In the genomic region with DNA sequence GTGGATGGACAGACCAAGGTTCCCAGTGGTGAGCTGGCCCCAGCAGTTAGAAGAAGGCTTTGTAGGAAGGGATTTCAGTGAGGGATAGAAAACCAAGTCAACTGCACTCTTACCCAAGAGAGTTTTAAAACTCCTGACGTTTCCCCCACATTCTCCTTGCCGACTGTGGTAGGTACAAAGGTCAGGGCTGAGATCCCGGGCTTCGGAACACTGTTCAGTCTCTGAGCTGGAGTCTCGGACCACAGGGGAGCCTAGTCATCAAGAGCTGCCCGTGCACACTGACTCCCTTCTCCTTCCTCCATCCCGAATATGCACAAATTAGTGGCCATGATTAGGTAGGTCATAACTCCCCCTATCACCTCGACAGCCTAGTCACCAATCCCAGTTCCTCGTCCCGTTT, we compare ENCODE assay signal across 10 mouse cellular contexts. TPM values are rescaled to one million over a fixed set of nuclear protein-coding genes. Genes with fewer than 3 reads are reported as not detected.
A peak's percentile ranks its signal among the peaks of the same experiment; 100 is the strongest.
DNase-seq lines count a peak whose midpoint lies in the region; ATAC-seq and TF ChIP-seq lines count a peak whose summit lies in the region.
"Had no signal": no experiment of that assay in that cellular context is flagged by ENCODE, and none has a peak within 500 bp of the region (broad histone marks: within the 10 kb centered on the region; RNA-seq: fewer than 3 reads in every experiment).

No protein-coding gene starts in this region.

- TF ChIP-seq EP300 in stomach, postnatal 0 days (optimal IDR thresholded peaks at IDR 0.05), result no peak

- peak overlapping the region; percentile 88; the same call in 1 of the 2 replicates for H3K4me2 ChIP-seq in heart, embryonic 14.5 days (ENCODE audit: low read length)
- peak overlapping the region; percentile 86 for H3K4me2 ChIP-seq in neural tube, embryonic 13.5 days
- H3K4me2 ChIP-seq in stomach, postnatal 0 days (replicated peaks; ENCODE audit: low read depth), result peak overlapping the region; percentile 18; the same call in 1 of the 2 replicates

- H3K4me1 ChIP-seq in heart, embryonic 14.5 days (ENCODE audit: control insufficient read depth in 2 of 2, insufficient read depth in 2 of 2, low read length in 2 of 2), result peaks cover 4 to 11% of the 10 kb centered on the region in 2 experiments
- H3K4me1 ChIP-seq in neural tube, embryonic 13.5 days (replicated peaks), result peaks cover 19% of the 10 kb centered on the region; the same call in 1 of the 2 replicates
- peaks cover 3% of the 10 kb centered on the region; the same call in 1 of the 2 replicates for H3K4me1 ChIP-seq in stomach, postnatal 0 days (replicated peaks; ENCODE audit: control insufficient read depth, insufficient read depth)

- WGBS in heart, embryonic 14.5 days, result 84% methylated on average over 10 of the region's 10 CpGs
- WGBS in neural tube, embryonic 13.5 days, result 73% methylated on average over 10 of the region's 10 CpGs
- WGBS in stomach, postnatal 0 days, result 66% methylated on average over 10 of the region's 10 CpGs

- no peak for ATAC-seq in heart, embryonic 14.5 days (ENCODE audit: insufficient number of reproducible peaks, insufficient read depth, low FRiP score, low read depth)
- ATAC-seq in neural tube, embryonic 13.5 days (ENCODE audit: low read depth), result no peak
- ATAC-seq in stomach, postnatal 0 days (ENCODE audit: low FRiP score, low TSS enrichment), result no peak
- no peak for ATAC-seq in frontal cortex, adult (ENCODE audit: low TSS enrichment)

- TF ChIP-seq CTCF in stomach, postnatal 0 days (IDR thresholded peaks at IDR 0.05; ENCODE audit: low read depth), result no peak

- H3K27me3 ChIP-seq in heart, embryonic 14.5 days (ENCODE audit: control insufficient read depth, insufficient read depth, low read length), result peaks cover 6% of the 10 kb centered on the region; the same call in 1 of the 2 replicates
- H3K27me3 ChIP-seq in neural tube, embryonic 13.5 days, result peaks cover 16% of the 10 kb centered on the region
- no peaks in the 10 kb centered on the region for H3K27me3 ChIP-seq in stomach, postnatal 0 days (ENCODE audit: control insufficient read depth, insufficient read depth, low read length)

- DNase-seq in heart, postnatal 4 days, result no peak
- no peak for DNase-seq in neural tube, embryonic 10.5 days (ENCODE audit: extremely low spot score, low spot score)
- peak; percentile 70 for DNase-seq in kidney, postnatal 14 days
- no peak for DNase-seq in stomach, postnatal 0 days (ENCODE audit: low spot score)
- no peak for DNase-seq in adrenal gland, adult 8-10 months
- DNase-seq: lung, adult 18-20 months had no signal

- H3K36me3 ChIP-seq in heart, embryonic 14.5 days (ENCODE audit: control insufficient read depth, insufficient read depth, low read length), result no peaks in the 10 kb centered on the region
- no peaks in the 10 kb centered on the region for H3K36me3 ChIP-seq in neural tube, embryonic 13.5 days
- no peaks in the 10 kb centered on the region for H3K36me3 ChIP-seq in stomach, postnatal 0 days (ENCODE audit: control insufficient read depth, insufficient read depth, low read length)
- H3K36me3 ChIP-seq: embryonic facial prominence, embryonic 15.5 days had no signal

- H3K9me3 ChIP-seq in heart, embryonic 14.5 days (ENCODE audit: control insufficient read depth, low read length), result no peaks in the 10 kb centered on the region
- no peaks in the 10 kb centered on the region for H3K9me3 ChIP-seq in neural tube, embryonic 13.5 days
- H3K9me3 ChIP-seq in stomach, postnatal 0 days (ENCODE audit: control insufficient read depth, low read length), result no peaks in the 10 kb centered on the region
- H3K9me3 ChIP-seq: embryonic facial prominence, embryonic 15.5 days had no signal

- H3K4me3 ChIP-seq in heart, embryonic 14.5 days (ENCODE audit: control insufficient read depth in 1 of 2, insufficient read depth in 1 of 2, low read depth in 1 of 2, low read length in 2 of 2), result no peak overlapping the region
- peak overlapping the region; percentile 59; the same call in 1 of the 2 replicates for H3K4me3 ChIP-seq in neural tube, embryonic 13.5 days
- H3K4me3 ChIP-seq in stomach, postnatal 0 days (ENCODE audit: low read depth, low read length), result no peak overlapping the region

- no peak overlapping the region for H3K27ac ChIP-seq in heart, embryonic 14.5 days (replicated peaks in 1 of 2; ENCODE audit: control insufficient read depth in 1 of 2, insufficient read depth in 1 of 2, low read depth in 2 of 2, low read length in 2 of 2)
- H3K27ac ChIP-seq in neural tube, embryonic 13.5 days (replicated peaks), result no peak overlapping the region
- H3K27ac ChIP-seq in stomach, postnatal 0 days (replicated peaks), result no peak overlapping the region
- H3K27ac ChIP-seq: embryonic facial prominence, embryonic 15.5 days had no signal

- H3K9ac ChIP-seq in heart, embryonic 14.5 days (ENCODE audit: low read length), result no peak overlapping the region
- no peak overlapping the region for H3K9ac ChIP-seq in neural tube, embryonic 13.5 days
- no peak overlapping the region for H3K9ac ChIP-seq in stomach, postnatal 0 days (ENCODE audit: low read length)
- H3K9ac ChIP-seq: embryonic facial prominence, embryonic 15.5 days had no signal

RNA-seq across cellular contexts. Expression of gene Ablim1, which starts 1.5 kb away (rescaled TPM):
- polyA plus RNA-seq in heart, embryonic 14.5 days (2014; fragmentation: Nextera tagmentation; extraction: Ambion mirVana), result 46.9 and 53.8 TPM in 2 replicates
- 100 to 1,000 TPM; 312 to 353 TPM for total RNA-seq in heart, postnatal 4 days (2021)
- 46.5 and 48.0 TPM in 2 replicates for polyA plus RNA-seq in neural tube, embryonic 13.5 days (2015; fragmentation: Nextera tagmentation; extraction: Ambion mirVana)
- polyA plus RNA-seq in stomach, postnatal 0 days (2015; fragmentation: Nextera tagmentation; extraction: Ambion mirVana), result 61.8 and 62.0 TPM in 2 replicates
- 10 to 100 TPM; 31.0 to 43.9 (median 33.1) TPM for total RNA-seq in adrenal gland, adult 8-10 months (2022)

RNA-seq across cellular contexts. Expression of gene Fam160b1, which starts 47.3 kb away (rescaled TPM):
- polyA plus RNA-seq in heart, embryonic 14.5 days (2014; fragmentation: Nextera tagmentation; extraction: Ambion mirVana), result 13.4 and 15.1 TPM in 2 replicates
- 10 to 100 TPM; 18.6 to 19.4 TPM for total RNA-seq in heart, postnatal 4 days (2021)
- polyA plus RNA-seq in neural tube, embryonic 13.5 days (2015; fragmentation: Nextera tagmentation; extraction: Ambion mirVana), result 13.3 and 15.1 TPM in 2 replicates
- polyA plus RNA-seq in stomach, postnatal 0 days (2015; fragmentation: Nextera tagmentation; extraction: Ambion mirVana), result 7.6 and 8.3 TPM in 2 replicates
- 10 to 100 TPM; 20.8 to 26.1 (median 24.4) TPM for total RNA-seq in adrenal gland, adult 8-10 months (2022)

Comparison
In these comparisons a context has a peak if more than half of its experiments do, and no peak if none do; other contexts are left out.
1. H3K4me2 ChIP-seq: peak in every context shown above with its lines; median percentile 88 in heart, embryonic 14.5 days; 86 in neural tube, embryonic 13.5 days; 18 in stomach, postnatal 0 days.